Mouse (Mus musculus) ovary, postnatal 10 days (tissue): ENCODE results near the gene Trabd2b.

Experiments used
- DNase-seq: peaks from one replicate; pipeline ENCODE4 v3.0.0; 2022; ENCODE audit warnings: low spot score

Gene Trabd2b

GRCm38 (mm10) chr4:114648532-114649074, 242.1 kb downstream of the Trabd2b start:
- no peak for DNase-seq

GRCm38 (mm10) chr4:114650551-114650950, 244.0 kb downstream of the Trabd2b start:
- DNase-seq, result no peak

- no peak for DNase-seq
These were observed 244.5 kb downstream of the Trabd2b start for GRCm38 (mm10) chr4:114651007-114651406.

DNA sequence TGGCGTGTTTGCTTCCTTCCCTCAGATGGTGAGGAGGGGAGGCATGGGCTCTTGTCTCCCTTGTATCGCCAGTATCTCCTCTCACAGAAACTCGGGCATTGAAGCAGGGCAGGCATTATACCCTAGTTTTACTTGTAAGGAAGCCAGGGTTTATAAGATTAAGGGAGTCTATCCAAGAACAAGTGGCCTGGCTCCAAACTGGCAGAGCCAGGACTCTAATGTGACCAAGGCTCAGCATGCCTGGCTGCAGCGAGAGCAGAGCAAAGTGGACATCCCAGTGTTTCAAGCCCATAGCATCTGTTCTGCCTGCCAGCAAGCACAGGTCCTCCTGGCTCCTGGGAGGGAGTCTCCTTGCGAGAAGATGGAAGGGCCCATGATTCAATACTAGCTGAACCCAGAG, 245.1 kb downstream of the Trabd2b start:
- DNase-seq, result no peak

DNA sequence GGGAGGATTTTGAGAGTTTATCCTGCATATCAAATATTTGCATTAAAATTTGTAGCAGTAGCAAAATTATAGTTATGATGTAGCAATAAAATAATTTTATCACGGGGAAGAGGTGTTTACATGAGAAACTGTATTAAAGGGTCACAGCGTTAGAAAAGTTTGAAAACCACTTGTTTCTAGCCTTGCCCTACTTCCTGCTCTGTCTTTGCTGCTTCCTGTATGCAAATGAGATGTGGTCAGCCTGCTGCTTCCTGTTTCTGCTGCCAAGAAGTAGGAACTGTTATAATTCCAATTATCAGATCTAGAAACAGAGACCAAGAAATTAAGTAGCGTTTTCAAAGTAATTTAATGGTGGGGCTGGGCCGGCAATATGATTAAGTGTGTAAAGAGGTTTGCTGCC, 245.9 kb downstream of the Trabd2b start:
- DNase-seq, result no peak

DNA sequence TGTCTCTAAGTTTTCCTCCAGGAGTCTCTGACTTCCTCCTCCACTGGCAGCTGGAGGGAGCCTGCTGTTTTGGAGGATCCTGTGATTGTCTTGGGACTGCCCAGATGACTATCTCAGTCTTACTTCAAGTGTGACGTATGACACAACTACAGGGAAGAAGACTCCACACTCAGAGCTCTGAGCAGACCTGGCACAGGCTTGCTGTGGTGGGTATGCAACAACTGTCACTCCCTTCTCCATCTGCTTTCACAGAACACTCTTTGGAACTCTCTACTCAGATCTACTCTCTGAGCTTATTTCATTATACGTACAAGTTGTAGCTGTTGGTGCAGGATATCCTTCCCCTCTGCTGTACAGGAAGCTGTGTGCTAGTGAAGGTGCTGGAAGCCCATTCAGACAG, 251.4 kb downstream of the Trabd2b start:
- no peak for DNase-seq

DNA sequence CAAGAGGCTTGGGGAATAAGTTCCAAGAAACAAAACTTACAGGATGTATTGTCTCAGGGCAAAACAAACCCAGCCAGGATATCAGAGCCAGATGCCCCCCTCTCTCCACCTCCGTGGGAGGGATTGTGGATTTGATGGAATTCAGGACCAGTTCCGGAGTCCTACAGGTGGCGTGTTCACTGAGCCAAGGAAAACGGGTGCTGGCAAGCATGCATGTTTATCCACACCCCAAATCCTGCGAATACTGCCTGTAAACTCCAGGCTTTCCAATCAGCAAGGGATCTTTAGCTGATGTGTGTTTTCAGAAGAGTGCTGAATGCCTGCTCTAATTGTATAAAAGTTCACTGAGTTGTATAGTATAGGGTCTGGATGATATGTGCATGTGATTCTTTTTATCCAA, 253.4 kb downstream of the Trabd2b start:
- no peak for DNase-seq

GRCm38 (mm10) chr4:114664063-114665036, 257.8 kb downstream of the Trabd2b start:
- DNase-seq, result no peak
